Mouse (Mus musculus) liver, embryonic 14.5 days (tissue): ENCODE measurements at regions not wholly inside any gene's neighbourhood (a gene's known extent, or its start where the extent isn't known, plus 50 kb on each side); places are given as distances from the start of the nearest gene placed in this dataset.

ENCODE experiments used
- CTCF ChIP-seq: IDR thresholded peaks from 2 replicates; pipeline ENCODE4 v1.5.1; 2016; ENCODE audit warnings: antibody characterized with exemption, low read depth, control low read depth
- EP300 ChIP-seq: IDR thresholded peaks from 2 replicates; pipeline ENCODE4 v1.6.1; 2016; ENCODE audit warnings: antibody characterized with exemption, low read depth

GRCm38 (mm10) chr10:7265412-7265811 is 53.4 kb upstream of the Cnksr3 start:
- no peak for TF ChIP-seq EP300
- TF ChIP-seq CTCF = no peak
